Mouse (Mus musculus): ENCODE measurements around the gene Aatf. TPM values are rescaled to one million over a fixed set of nuclear protein-coding genes. Genes with fewer than 3 reads are reported as not detected.

The Aatf gene
- polyA plus RNA-seq (2012; rRNA removed; ENCODE audit: low replicate concordance) = 3.3 and 4.4 TPM in 2 replicates

GRCm38 (mm10) chr11:84513171-84514116 lies at the start of gene Aatf:
Gene Aatf (minus strand): TSS chr11:84513522.

GRCm38 (mm10) chr11:84525421-84526274 lies 12.3 kb upstream of the Aatf start, which contains the start of gene Lhx1:
Gene Lhx1 (minus strand): TSS chr11:84525535.

Other genes with a start within 250 kb of the Aatf start
- gene Lhx1, start 12.0 kb upstream of the Aatf start, polyA plus RNA-seq (2012; rRNA removed; ENCODE audit: low replicate concordance) = not detected in 2 replicates

Data from mammary gland, adult 2 months (tissue).